Mouse (Mus musculus) B cell, adult 62 days (primary cell): Measurements from ENCODE around the gene Crb3. TPM values are rescaled to one million over a fixed set of nuclear protein-coding genes. Genes with fewer than 3 reads are reported as not detected.

Source experiments
- total RNA-seq: library from RNA; stranded (reverse); gene quantifications from 4 replicates; pipeline ENCODE4 v1.2.4, GENCODE M21; 2023

The Crb3 gene
- 16.9 to 20.3 TPM (median 18.6 TPM) in 4 replicates for total RNA-seq

DNA sequence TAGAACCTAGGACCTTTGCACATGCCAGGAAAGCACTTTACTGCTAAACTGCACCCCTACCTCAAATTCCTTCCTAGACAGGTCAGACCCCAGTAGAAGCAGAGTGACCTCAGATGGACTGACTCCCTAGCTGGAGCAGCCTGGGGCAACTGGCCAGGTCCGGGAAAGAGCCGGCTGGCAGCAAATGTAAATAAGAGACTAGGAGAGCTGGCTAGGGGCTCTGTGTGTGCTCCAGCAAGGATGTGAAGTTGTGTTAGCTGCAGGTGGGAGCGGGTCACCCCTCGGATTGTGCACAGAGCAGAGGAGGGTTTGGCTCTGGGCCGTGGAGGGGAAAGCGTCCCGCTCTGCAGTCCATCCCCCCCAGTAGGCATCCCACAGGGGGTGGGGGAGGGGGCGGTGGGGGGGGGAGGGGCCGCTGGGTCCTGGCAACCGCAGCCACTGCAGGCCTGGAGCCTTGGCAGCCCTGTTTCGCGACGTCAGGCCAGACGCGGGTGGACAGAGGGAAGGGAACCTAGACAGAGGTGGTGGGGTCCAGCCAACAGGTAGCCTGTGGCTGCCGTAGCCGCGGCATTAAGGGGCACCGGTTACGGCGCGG, at the start of gene Crb3:
Crb3 (plus strand) TSS at position 215 of the 595 bp plus-strand sequence.

DNA sequence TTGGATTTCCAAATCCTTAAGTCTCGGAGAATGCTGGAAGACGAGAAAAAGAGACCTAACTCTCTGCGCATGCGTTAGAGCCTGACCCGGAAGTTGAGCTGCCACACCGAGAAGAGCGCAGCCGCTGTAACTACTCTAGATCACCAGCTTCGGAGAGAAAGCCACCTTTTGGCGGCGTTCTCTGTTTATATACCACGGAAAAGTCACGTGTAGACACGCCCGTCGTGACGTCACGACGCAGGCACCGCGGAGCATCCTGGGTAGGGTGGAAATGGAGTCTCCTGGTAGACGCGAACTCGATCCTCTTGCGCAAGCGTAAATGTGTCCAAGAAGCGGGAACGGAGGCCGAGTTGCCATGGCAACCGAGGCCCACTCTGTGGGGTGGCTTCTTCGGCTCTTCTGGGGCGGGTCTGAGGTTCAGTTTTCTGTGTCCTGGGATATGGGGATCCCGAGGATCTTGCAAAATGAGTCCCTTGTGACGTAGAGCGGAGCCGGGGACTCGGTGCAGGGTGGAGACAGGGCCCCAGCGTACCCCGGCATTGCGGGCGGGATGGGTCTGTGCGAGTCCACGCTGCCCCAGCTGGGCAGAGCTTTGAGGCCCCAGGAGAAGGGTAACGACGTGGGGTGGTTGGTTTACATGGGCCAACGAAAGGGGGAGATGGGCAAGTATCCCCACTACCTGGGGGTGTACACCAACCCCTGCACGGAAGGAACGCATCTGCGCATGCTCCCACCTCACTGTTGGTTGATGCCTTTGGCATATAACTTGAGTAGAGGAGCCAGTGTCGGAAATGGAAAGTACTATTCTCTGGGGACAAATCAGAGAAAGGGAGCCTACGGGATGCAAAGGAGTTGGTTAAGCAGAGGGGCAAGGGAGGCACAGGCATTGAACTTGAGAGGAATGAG, 47.4 kb upstream of the Crb3 start, which contains the start of the genes Gtf2f1 and Gm17949:
Gtf2f1 (minus strand) TSS at position 53 of the 906 bp plus-strand sequence.
Gm17949 (plus strand) TSS at position 234 of the 906 bp plus-strand sequence.

DNA sequence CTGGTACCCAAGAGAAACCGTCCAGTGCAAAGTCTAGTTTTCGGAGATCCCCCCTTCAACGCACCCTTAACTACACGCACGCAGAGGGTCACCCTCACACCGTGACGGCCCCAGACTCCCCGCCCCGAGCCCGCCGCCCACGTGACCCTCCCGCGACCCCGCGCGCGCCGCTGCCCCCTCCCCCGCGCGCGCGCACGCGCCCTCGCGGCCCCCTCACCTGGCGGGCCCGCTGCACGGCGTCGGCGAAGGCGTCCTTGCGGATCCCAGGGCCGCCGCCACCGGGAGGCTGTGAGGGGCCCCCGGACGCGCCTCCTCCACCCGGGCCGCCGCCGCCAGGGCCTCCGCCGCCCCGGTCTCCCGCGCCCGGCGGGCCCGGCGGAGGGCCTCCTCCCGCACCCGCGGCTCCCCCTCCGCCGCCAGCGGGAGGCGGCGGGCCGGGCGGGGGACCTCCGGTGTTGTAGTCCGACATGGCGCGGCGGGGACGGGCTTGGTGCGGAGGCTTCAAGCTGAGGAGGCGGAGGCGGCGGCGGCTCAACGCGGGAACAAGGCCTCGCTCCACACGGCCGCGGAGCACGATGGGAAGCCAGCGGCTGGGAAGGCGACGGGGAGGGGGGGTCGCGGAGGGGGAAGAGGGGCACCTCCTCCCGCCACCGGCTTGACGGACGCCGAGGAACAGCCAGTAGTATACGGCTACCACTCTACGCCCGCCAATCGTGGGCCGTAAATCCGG, 27.8 kb upstream of the Crb3 start, which contains the start of gene Khsrp:
Khsrp (minus strand) TSS at position 592 of the 730 bp plus-strand sequence.

DNA sequence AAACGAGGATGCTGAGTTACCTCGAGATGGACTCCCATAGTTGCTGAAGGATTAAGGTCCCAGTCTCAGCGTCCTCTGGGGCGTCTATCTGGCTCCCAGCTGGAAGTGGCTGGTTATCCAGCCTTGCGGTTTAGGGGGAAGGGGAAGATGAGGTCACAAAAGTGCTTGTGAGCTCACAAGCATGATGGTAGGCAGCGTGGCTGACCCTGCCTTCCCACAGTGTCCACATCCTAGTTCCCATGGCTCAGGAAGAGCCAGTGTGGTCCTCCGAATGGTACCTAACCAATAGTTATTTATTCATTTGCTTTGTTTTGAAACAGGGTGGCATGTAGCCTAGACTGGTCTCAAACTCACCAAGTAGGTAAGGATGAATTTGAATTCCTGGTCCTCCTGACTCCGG, 17.4 kb upstream of the Crb3 start, which contains the start of gene Slc25a41:
Slc25a41 (minus strand) TSS at position 101 of the 400 bp plus-strand sequence.

DNA sequence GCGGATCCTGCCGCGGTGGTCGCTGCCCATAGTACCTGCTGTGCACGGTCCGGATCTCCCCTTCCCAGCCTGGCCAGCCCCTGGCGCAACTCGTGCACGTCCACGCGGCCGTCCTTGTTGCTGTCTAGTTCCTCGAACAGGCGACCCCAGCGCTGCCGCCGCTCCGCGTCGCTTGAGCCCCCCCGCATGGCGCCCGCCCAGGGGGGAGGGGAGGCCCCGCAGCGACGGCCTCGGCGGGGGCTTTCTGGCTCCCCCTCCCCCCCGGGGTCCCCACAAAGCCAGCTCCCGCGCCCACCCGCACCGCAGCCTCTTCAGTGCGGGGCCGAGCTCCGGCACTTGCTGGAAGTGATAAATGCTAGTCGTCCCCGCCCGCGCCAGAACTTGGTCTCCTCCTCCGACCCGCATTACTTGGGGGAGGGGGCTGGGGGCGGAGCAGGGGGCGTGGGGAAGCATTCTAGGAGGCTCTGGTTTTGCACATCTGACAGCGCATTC, 627 bp downstream of the Crb3 start, which contains the start of gene Slc25a23:
Slc25a23 (minus strand) TSS at position 378 of the 492 bp plus-strand sequence.

DNA sequence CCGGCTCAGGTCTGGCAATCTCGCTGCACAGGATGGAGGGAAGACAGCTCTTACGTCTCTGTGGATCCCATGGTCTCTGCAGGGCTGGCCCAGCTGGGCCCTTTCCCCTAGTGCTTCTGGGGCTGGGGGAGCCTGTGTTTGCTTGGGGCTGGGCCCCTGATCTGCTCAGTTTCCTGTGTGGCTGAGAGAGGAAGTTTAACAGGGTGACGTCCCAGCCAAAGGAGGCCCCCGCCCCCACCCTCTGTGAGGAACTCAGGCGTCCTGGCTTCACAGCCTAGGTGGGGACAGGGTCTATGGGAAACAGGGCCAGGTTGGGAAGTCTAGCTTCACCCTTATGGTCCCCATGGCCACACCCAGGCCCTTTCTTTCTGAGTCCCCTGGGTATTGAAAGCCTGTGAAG, 19.4 kb downstream of the Crb3 start, which contains the start of gene Dennd1c:
Dennd1c (minus strand) TSS at position 179 of the 400 bp plus-strand sequence.

DNA sequence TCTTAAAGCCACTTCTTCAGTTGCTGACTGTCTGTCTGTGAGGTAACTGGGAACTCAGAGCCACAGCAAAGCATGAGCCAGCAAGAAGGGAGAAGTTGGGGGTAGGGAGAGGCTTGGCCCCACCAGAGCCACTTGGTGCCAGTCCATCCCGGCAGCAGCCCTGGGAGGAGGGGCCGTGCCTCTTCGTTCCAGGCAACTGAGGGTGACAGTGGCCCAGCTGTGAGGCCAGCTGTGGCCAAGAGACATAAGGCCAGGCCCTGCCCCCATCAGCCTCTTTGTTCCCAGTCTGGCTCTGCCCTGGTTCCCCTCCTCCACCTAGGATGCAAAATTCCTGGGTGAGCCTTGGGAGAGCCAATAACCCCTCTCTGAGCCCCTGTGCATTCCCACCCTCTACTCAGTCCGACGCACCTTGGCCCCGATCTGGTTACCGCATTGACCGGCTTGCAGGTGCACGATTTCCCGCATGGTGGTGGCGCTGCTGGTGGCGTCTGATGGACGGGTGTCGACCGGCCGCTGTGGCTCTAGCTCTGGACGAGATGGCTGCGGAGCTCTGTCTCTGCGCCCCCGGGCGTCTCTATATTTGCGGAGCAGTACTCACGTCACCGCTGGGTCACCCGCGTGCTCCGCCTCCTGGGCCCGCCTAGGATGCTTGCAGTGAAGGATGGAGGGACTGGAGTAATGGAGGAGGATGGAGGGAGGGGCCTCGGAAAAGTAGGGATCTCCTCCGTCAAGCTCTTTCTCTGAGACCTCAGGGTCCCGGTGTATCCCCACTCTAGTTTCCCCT, 28.3 kb downstream of the Crb3 start, which contains the start of gene Tubb4a:
Tubb4a (minus strand) TSS at position 734 of the 784 bp plus-strand sequence.

DNA sequence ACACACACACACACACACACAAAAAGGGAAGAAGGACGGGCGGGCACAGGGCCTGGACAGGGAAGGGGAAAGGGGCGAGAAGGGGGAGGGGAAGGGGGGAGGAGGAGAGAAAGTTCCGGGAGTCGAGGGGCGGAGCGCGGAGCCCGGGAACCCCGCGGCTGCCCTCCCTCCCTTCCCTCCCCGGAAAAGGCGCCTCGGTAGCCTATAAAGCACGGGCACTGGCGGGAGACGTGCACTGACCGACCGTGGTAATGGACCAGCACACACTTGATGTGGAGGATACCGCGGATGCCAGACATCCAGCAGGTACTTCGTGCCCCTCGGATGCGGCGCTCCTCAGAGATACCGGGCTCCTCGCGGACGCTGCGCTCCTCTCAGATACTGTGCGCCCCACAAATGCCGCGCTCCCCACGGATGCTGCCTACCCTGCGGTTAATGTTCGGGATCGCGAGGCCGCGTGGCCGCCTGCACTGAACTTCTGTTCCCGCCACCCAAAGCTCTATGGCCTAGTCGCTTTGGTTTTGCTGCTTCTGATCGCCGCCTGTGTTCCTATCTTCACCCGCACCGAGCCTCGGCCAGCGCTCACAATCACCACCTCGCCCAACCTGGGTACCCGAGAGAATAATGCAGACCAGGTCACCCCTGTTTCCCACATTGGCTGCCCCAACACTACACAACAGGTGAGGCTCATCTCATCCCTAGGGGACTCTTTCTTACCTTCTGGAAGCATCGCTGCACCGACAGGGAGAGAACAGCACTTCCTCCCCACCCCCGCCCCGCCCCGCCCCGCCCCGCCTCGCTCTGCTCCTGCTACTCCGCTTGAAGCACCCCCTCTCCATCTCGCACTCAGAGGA, 46.5 kb downstream of the Crb3 start, which contains the start of gene Tnfsf9:
Tnfsf9 (plus strand) TSS at position 145 of the 854 bp plus-strand sequence.

Other genes with a start within 250 kb of the Crb3 start
- 10.1 to 14.5 TPM (median 11.7 TPM) in 4 replicates for gene Rfx2, start 228.1 kb upstream of the Crb3 start, total RNA-seq
- gene Acsbg2, start 184.7 kb upstream of the Crb3 start, total RNA-seq, result not detected in 4 replicates
- gene 1700061G19Rik, start 183.6 kb upstream of the Crb3 start, total RNA-seq, result 0.20 TPM in 1 of 4 replicates, not detected in the others
- gene Mllt1, start 123.7 kb upstream of the Crb3 start, total RNA-seq, result 35.6 to 40.7 TPM (median 38.2 TPM) in 4 replicates
- gene Acer1, start 77.0 kb upstream of the Crb3 start, total RNA-seq, result not detected in 4 replicates
- 24.2 to 35.2 TPM (median 28.4 TPM) in 4 replicates for gene Clpp, start 68.8 kb upstream of the Crb3 start, total RNA-seq
- 10.0 to 14.6 TPM (median 12.5 TPM) in 4 replicates for gene Alkbh7, start 61.8 kb upstream of the Crb3 start, total RNA-seq
- gene Pspn, start 59.1 kb upstream of the Crb3 start, total RNA-seq, result not detected in 4 replicates
- gene Gtf2f1, start 47.8 kb upstream of the Crb3 start, total RNA-seq, result 59.8 to 65.3 TPM (median 63.7 TPM) in 4 replicates
- gene Gm17949, start 47.6 kb upstream of the Crb3 start, total RNA-seq, result not detected in 4 replicates
- 127 to 131 TPM (median 130 TPM) in 4 replicates for gene Khsrp, start 27.6 kb upstream of the Crb3 start, total RNA-seq
- not detected in 4 replicates for gene Slc25a41, start 17.5 kb upstream of the Crb3 start, total RNA-seq
- 16.8 to 22.0 TPM (median 18.4 TPM) in 4 replicates for gene Slc25a23, start 758 bp downstream of the Crb3 start, total RNA-seq
- gene Dennd1c, start 19.4 kb downstream of the Crb3 start, total RNA-seq, result 137 to 170 TPM (median 149 TPM) in 4 replicates
- 0.41 to 0.43 TPM (median 0.43 TPM) in 3 of 4 replicates, not detected in the other for gene Tubb4a, start 28.7 kb downstream of the Crb3 start, total RNA-seq
- gene Tnfsf9, start 46.2 kb downstream of the Crb3 start, total RNA-seq, result 0.45 to 1.2 TPM (median 0.78 TPM) in 3 of 4 replicates, not detected in the other
- not detected in 4 replicates for gene Cd70, start 90.7 kb downstream of the Crb3 start, total RNA-seq
- gene Tnfsf14, start 135.1 kb downstream of the Crb3 start, total RNA-seq, result 0.30 TPM in 1 of 4 replicates, not detected in the others
- gene C3, start 169.0 kb downstream of the Crb3 start, total RNA-seq, result 2.3 to 6.1 TPM (median 2.8 TPM) in 4 replicates
- gene Gpr108, start 189.3 kb downstream of the Crb3 start, total RNA-seq, result 53.3 to 60.2 TPM (median 54.8 TPM) in 4 replicates
- 8.7 to 17.0 TPM (median 13.2 TPM) in 4 replicates for gene Trip10, start 190.3 kb downstream of the Crb3 start, total RNA-seq
- gene Vav1, start 220.0 kb downstream of the Crb3 start, total RNA-seq, result 183 to 200 TPM (median 192 TPM) in 4 replicates